Mouse (Mus musculus) stomach, postnatal 0 days (tissue): ENCODE results near the gene Kctd21. TPM values are rescaled to one million over a fixed set of nuclear protein-coding genes. Genes with fewer than 3 reads are reported as not detected.

Experiments
- ATAC-seq: fragments of 200-750 bp; cut with Nextera tagmentation; 2 replicates; pipeline ENCODE4 v1.8.0; 2017; ENCODE audit not compliant: low FRiP score, low TSS enrichment
- DNase-seq: peaks from one replicate; pipeline ENCODE4 v3.0.0-alpha.2; 2016; ENCODE audit warnings: low spot score
- H3K27ac ChIP-seq: fragments of 300-500 bp; sonication (generic); replicated peaks from 2 replicates; pipeline ENCODE4 v1.5.1; 2014; ENCODE audit warnings: mild to moderate bottlenecking, control low read depth
- H3K27me3 ChIP-seq: fragments of 300-500 bp; sonication (generic); 2 replicates; pipeline ENCODE4 v1.6.1; 2014; ENCODE audit warnings: low read length; ENCODE audit not compliant: control insufficient read depth, insufficient read depth
- H3K36me3 ChIP-seq: fragments of 300-500 bp; sonication (generic); 2 replicates; pipeline ENCODE4 v1.6.1; 2014; ENCODE audit warnings: low read length, mixed read lengths; ENCODE audit not compliant: control insufficient read depth, insufficient read depth
- H3K4me1 ChIP-seq: fragments of 300-500 bp; sonication (generic); replicated peaks from 2 replicates; pipeline ENCODE4 v1.6.1; 2014; ENCODE audit warnings: antibody characterized with exemption; ENCODE audit not compliant: control insufficient read depth, insufficient read depth
- H3K4me2 ChIP-seq: fragments of 300-500 bp; sonication (generic); replicated peaks from 2 replicates; pipeline ENCODE4 v1.6.1; 2014; ENCODE audit warnings: low read depth, mild to moderate bottlenecking, control low read depth, moderate library complexity
- H3K4me3 ChIP-seq: fragments of 300-500 bp; sonication (generic); 2 replicates; pipeline ENCODE4 v1.5.1; 2014; ENCODE audit warnings: low read depth, low read length, control low read depth
- H3K9ac ChIP-seq: fragments of 300-500 bp; sonication (generic); 2 replicates; pipeline ENCODE4 v1.6.1; 2014; ENCODE audit warnings: mild to moderate bottlenecking, low read length, control low read depth, mixed read lengths
- H3K9me3 ChIP-seq: fragments of 300-500 bp; sonication (generic); 2 replicates; pipeline ENCODE4 v1.6.1; 2016; ENCODE audit warnings: low read length; ENCODE audit not compliant: control insufficient read depth
- CTCF ChIP-seq: IDR thresholded peaks from 2 replicates; pipeline ENCODE4 v1.5.1; 2016; ENCODE audit warnings: antibody characterized with exemption, low read depth, mild to moderate bottlenecking, moderate library complexity
- EP300 ChIP-seq: optimal IDR thresholded peaks from 2 replicates; pipeline ENCODE3; 2016; ENCODE audit warnings: antibody characterized with exemption
- WGBS: fragments of 180-500 bp; shearing (Covaris S2); extraction: QIAGEN DNeasy Blood & Tissue Kit; methylation state at CpG from one replicate; pipeline ENCODE4 v1.1.7; 2014; 5-methylcytosine and 5-hydroxymethylcytosine counted together
- polyA plus RNA-seq: library from polyadenylated mRNA; unstranded; fragments of >200 nt; fragmentation: Nextera tagmentation; extraction: Ambion mirVana; gene quantifications from 2 replicates; pipeline ENCODE4 v1.2.1, GENCODE M21; 2015

Kctd21 gene
- polyA plus RNA-seq, 1 experiment from 2014 or later: 2.0 TPM

DNA sequence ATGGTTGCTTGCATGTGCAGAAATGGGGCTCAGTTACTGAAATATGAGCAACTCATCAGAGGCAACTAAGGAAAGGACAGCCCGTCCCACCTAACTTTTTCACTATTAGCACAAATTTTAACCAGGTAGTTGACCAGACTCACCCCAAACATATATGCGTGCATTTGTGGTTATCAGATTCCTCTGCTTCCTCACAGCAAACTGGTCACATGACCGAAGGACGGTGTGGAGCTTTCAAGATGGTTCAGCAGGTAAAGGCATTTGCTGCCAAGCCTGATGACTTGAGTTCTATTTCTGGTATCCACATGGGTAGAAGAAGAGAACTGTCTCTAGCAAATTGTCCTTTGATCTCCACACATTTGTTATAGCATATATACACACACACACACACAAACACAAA lies 26.2 kb downstream of the Kctd21 start:
- ATAC-seq (no peak), DNase-seq (peak; percentile 7)
- 86% methylated on average over 4 of the region's 4 CpGs for WGBS
- no peak overlapping the region for H3K4me2 ChIP-seq
- no peaks in the 10 kb centered on the region for H3K4me1 ChIP-seq
- TF ChIP-seq CTCF: no peak
- TF ChIP-seq EP300: no peak
- H3K27me3 ChIP-seq: no peaks in the 10 kb centered on the region
- H3K27ac ChIP-seq: no peak overlapping the region
- no peaks in the 10 kb centered on the region for H3K36me3 ChIP-seq
- no peak overlapping the region for H3K4me3 ChIP-seq
- H3K9me3 ChIP-seq: no peaks in the 10 kb centered on the region
- H3K9ac ChIP-seq: no peak overlapping the region

DNA sequence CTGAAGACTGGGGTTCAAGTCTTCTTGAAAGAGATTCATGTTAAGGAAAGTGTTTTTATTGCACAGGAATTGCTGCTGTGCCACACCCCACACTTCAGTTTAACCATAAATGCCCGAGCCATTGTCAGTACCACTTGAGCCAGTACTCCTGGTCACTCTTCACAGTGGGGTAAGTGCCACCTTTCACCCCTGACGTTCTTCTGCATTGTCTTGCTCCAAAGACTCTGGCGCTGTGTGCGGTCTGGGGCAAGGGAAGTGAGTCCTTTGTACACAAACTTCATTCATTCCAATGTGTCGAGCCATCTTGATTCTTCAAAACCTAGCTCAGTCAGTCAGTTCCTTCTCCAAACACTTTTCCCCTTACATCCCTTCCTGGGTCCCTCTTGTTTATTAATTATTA lies 28.0 kb downstream of the Kctd21 start:
- Histone ChIP-seq H3K27ac (no peak overlapping the region), H3K4me2 (no peak overlapping the region), H3K4me1 (no peaks in the 10 kb centered on the region), H3K27me3 (no peaks in the 10 kb centered on the region), H3K9me3 (no peaks in the 10 kb centered on the region), H3K36me3 (no peaks in the 10 kb centered on the region), H3K9ac (no peak overlapping the region), H3K4me3 (no peak overlapping the region)
- TF ChIP-seq EP300 (no peak), CTCF (no peak)
- DNase-seq: peak; percentile 7
- WGBS: 64% methylated on average over 5 of the region's 5 CpGs
- no peak for ATAC-seq

DNA sequence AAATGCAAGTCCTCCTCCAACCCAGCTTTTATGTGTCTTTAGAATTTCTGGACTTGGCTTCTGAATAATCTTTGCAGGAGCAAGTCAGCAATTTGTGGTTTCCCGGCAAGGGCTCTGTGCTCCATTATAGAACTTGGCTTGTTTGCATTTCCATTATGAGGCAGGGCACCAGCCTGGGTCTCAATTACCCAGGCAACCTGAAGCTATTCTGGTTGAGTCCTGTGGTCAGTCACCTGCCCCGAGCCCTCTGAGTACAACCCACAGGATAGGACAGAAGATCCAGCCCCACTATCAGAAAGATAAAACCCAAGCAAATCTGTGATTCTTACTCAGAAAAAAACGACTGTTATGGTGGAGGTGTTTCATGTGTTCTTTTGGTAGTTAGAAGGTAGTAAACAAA lies 28.8 kb downstream of the Kctd21 start:
- H3K27ac ChIP-seq: no peak overlapping the region
- H3K4me1 ChIP-seq: no peaks in the 10 kb centered on the region
- H3K4me2 ChIP-seq: no peak overlapping the region
- ATAC-seq (no peak), DNase-seq (peak; percentile 7)
- H3K9me3 ChIP-seq: no peaks in the 10 kb centered on the region
- WGBS: 44% methylated on average over 3 of the region's 3 CpGs
- no peaks in the 10 kb centered on the region for H3K36me3 ChIP-seq
- H3K4me3 ChIP-seq: no peak overlapping the region
- TF ChIP-seq CTCF (no peak), EP300 (no peak)
- H3K27me3 ChIP-seq: no peaks in the 10 kb centered on the region
- H3K9ac ChIP-seq: no peak overlapping the region

DNA sequence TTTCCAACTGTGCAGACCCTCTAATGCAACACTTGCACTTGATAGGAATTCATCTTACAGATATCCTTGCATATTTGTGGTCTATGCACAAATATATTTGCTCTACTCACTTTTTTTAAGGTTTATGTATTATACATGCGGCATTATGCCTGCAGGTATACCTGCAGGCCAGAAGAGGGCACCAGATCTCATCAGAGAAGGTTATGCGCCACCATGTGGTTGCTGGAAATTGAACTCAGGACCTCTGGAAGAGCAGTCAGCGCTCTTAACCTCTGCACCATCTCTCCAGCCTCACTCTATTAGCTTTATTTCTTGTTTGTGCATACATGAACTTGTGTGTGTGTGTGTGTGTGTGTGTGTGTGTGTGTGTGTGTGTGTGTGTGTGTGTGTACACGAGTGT lies 29.3 kb downstream of the Kctd21 start:
- Histone ChIP-seq H3K4me3 (no peak overlapping the region), H3K27ac (no peak overlapping the region), H3K9me3 (no peaks in the 10 kb centered on the region), H3K27me3 (no peaks in the 10 kb centered on the region), H3K36me3 (no peaks in the 10 kb centered on the region), H3K4me2 (no peak overlapping the region), H3K9ac (no peak overlapping the region), H3K4me1 (no peaks in the 10 kb centered on the region)
- 25% methylated on average over 4 of the region's 4 CpGs for WGBS
- DNase-seq (peak; percentile 40), ATAC-seq (no peak)
- no peak for TF ChIP-seq EP300
- peak; percentile 82 for TF ChIP-seq CTCF

DNA sequence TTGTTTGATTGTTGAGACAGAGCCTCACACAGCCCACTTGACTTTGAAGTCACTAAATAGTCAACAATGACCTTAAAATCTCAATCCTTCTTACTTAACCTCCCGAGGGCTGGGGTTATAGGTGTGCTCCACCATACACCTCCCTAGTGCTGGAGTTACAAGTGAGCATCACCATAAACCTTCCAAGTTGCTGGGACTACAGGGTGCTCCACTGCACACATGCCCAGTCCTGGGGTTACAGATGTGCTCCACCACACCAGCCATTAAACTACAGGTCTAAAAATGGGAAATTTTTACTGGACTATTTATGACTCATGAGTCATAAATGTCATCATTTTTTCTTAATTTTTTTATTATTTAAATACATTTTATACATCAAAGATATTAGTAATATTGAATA lies 33.8 kb downstream of the Kctd21 start:
- Histone ChIP-seq H3K27ac (no peak overlapping the region), H3K4me2 (no peak overlapping the region), H3K36me3 (no peaks in the 10 kb centered on the region), H3K4me1 (no peaks in the 10 kb centered on the region; the same call in 1 of the 2 replicates), H3K9me3 (no peaks in the 10 kb centered on the region), H3K27me3 (no peaks in the 10 kb centered on the region), H3K4me3 (no peak overlapping the region), H3K9ac (no peak overlapping the region)
- DNase-seq (peak; percentile 4), ATAC-seq (no peak)
- TF ChIP-seq CTCF: no peak
- TF ChIP-seq EP300: no peak
- 57% methylated on average over 1 of the region's 1 CpGs for WGBS

DNA sequence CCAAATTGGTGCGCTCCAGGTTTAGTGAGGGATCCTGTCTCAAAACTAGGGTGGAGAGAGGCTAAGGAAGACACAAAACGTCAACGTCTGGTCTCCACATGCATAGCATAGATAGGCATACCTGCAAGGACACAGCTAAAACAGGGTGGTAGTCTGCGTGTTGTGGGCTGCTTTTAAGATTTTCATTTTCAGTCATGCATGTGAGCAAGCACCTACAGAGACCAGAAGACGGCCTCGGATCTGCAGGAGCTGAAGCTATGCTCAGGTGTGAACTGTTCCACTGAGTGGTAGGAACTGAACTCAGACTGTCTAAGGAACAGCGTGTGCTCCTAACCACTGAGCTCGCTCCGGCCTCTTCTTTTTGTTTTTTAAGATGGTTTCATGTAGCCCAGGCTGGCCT lies 43.0 kb downstream of the Kctd21 start:
- 94% methylated on average over 9 of the region's 9 CpGs for WGBS

More for the DNA sequence above, 43.0 kb downstream of the Kctd21 start:
- ATAC-seq: no peak
- peaks cover 10% of the 10 kb centered on the region for H3K36me3 ChIP-seq
- no peak for TF ChIP-seq CTCF
- no peak for TF ChIP-seq EP300
- H3K9me3 ChIP-seq: no peaks in the 10 kb centered on the region
- no peak overlapping the region for H3K9ac ChIP-seq
- H3K4me1 ChIP-seq: no peaks in the 10 kb centered on the region; the same call in 1 of the 2 replicates
- no peak overlapping the region for H3K4me2 ChIP-seq
- no peak overlapping the region for H3K27ac ChIP-seq
- no peak overlapping the region for H3K4me3 ChIP-seq
- DNase-seq: no peak
- H3K27me3 ChIP-seq: no peaks in the 10 kb centered on the region
